Mouse (Mus musculus) spleen, adult 2 months (tissue): ENCODE measurements around the gene Synpr.

Source experiments
- CTCF ChIP-seq: fragments of 200-500 bp; IDR thresholded peaks from 2 replicates; pipeline ENCODE4 v1.5.1; 2011; ENCODE audit warnings: mild to moderate bottlenecking, inconsistent platforms; ENCODE audit not compliant: insufficient read depth, insufficient read length, insufficient replicate concordance; ENCODE audit errors: extremely low read depth
- POLR2A ChIP-seq: fragments of 200-500 bp; IDR thresholded peaks from 2 replicates; pipeline ENCODE4 v1.6.1; 2011; ENCODE audit warnings: low read depth, low read length, inconsistent platforms

DNA sequence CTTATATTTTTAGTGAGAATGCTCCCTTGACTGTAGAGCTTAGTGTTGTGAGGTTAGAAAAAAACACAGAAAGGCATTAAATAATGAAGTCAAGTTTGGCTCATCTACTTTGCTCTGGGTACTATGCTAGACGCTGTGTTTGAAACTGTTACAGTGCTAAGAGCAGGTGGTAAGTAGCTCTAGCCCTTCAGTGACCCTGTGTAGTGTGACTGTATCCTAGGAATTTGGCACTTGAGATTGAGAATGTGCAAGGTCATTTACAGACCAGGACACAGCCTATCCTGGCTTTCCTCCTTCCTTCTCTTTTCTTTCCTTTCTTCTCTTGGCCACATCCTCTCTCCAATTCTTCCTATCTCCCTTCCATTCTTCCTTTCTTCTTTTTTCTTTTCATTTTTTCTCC, 127.1 kb downstream of the Synpr start:
- TF ChIP-seq POLR2A (no peak), CTCF (no peak)
